Mouse (Mus musculus) olfactory bulb, adult 2 months (tissue): Measurements from ENCODE around the gene Trafd1. TPM values are rescaled to one million over a fixed set of nuclear protein-coding genes. Genes with fewer than 3 reads are reported as not detected.

Experiments
- H3K27ac ChIP-seq: fragments of 200-500 bp; 2 replicates; pipeline ENCODE4 v1.5.1; 2012; ENCODE audit warnings: low read depth, low read length; ENCODE audit not compliant: insufficient read depth
- H3K4me1 ChIP-seq: fragments of 200-500 bp; 2 replicates; pipeline ENCODE4 v1.6.1; 2012; ENCODE audit warnings: low read length; ENCODE audit not compliant: control insufficient read depth, insufficient read depth
- H3K4me3 ChIP-seq: fragments of 200-500 bp; 2 replicates; pipeline ENCODE4 v1.5.1; 2012; ENCODE audit warnings: mild to moderate bottlenecking, low read depth, low read length, moderate library complexity; ENCODE audit not compliant: insufficient read depth
- CTCF ChIP-seq: fragments of 200-500 bp; IDR thresholded peaks from 2 replicates; pipeline ENCODE4 v1.5.1; 2012; ENCODE audit warnings: low read depth, mild to moderate bottlenecking, low read length, moderate library complexity; ENCODE audit not compliant: insufficient read depth
- POLR2A ChIP-seq: fragments of 200-500 bp; IDR thresholded peaks from 2 replicates; pipeline ENCODE4 v1.6.1; 2012; ENCODE audit warnings: mild to moderate bottlenecking, low read depth, low read length, moderate library complexity; ENCODE audit not compliant: insufficient read depth
- WGBS: fragments of 180-500 bp; shearing (Covaris S2); methylation state at CpG from one replicate; pipeline ENCODE4 v1.1.7; 2018; 5-methylcytosine and 5-hydroxymethylcytosine counted together
- polyA plus RNA-seq: library from polyadenylated mRNA; stranded (reverse); fragments of >200 nt; gene quantifications from 2 replicates; pipeline ENCODE4 v1.2.4, GENCODE M21; 2012; ENCODE audit warnings: low replicate concordance; ENCODE audit not compliant: missing spikeins, insufficient read depth, insufficient read length

Gene Trafd1
- polyA plus RNA-seq: not detected in 2 replicates

DNA sequence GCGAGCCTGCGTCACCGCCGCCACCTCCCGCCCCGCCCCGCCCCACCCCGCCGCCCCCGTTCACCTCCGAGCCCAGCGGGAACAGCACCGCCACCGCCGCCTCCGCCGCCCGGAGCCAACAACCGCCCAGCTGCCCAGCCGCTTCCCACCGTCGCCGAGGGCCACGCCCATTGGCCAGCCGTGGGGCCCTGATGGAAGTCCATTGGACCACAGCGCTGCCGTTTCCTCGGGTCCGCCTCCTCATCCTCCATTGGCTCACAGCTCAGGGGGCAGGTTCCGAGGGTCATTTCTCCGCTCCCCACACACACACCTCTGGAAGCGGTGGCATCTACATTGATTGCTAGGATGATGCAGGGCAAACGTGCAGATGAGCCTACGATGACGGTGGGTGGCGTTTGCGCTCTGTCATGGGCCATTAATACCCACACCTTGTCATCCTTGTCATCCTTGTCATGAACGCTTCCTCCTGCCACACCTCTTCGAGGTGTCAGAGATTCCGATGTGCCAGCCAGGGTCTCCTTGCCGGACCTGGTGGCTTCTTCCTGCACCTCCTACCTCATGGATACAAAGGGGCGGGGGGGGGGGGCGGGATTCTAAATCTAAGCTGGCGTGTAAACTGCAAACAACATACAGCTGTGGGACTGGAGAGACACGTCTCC lies at the start of gene Trafd1:
TSS of gene Trafd1 (minus strand) at position 172 of the 659 bp plus-strand sequence.
- Histone ChIP-seq H3K4me3 (peak within 1 kb of the TSS; percentile 77), H3K27ac (peak within 1 kb of the TSS; percentile 94), H3K4me1 (peaks cover 18% of the 10 kb centered on the region)
- TF ChIP-seq CTCF: no peak
- peak; percentile 46; the same call in 1 of the 2 replicates for TF ChIP-seq POLR2A
- under 1% methylated on average over 34 of the region's 45 CpGs for WGBS

DNA sequence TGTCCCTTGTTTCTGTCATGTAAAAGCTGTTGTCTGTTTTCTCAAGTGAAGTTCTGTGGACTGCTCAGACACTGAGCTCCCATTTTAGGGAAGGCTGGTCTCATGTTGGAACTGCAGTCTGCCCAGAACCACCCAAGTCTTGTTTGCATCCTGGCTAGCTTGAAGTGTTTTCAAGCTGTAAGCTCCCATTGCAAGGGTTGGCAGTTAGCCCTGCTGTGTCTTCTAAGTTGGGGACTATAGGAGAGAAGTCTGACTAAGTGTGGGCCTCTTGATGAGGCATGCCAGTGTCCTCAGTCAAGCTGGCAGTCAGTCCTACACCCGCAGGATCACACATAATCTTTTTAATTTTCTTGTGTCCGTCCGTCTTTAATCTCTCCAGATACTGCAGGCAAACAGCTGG lies 43.5 kb upstream of the Trafd1 start:
- no peak overlapping the region for H3K4me3 ChIP-seq
- TF ChIP-seq CTCF: no peak
- TF ChIP-seq POLR2A: no peak
- no peak overlapping the region for H3K27ac ChIP-seq
- no peaks in the 10 kb centered on the region for H3K4me1 ChIP-seq
- WGBS: 95% methylated on average over 3 of the region's 3 CpGs

DNA sequence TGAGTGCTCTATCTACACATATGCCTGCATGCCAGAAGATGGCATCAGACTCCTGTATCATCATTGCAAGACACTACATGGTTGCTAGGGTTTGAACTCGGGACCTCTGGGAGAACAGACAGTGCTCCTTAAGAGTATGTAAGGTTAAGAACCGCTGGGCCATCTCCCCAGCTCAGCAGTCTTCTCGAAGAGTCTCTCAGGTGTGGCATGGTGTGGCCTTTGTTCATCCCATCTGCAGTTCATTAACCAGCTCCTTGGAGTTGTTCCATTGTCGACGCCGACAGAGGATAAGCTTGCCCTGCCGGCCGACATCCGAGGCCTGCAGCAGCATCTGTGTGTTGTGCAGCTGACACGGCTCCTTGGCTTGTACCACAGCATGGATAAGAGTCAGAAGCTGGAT lies 37.9 kb upstream of the Trafd1 start:
- 86% methylated on average over 10 of the region's 10 CpGs for WGBS
- Histone ChIP-seq H3K27ac (no peak overlapping the region), H3K4me3 (no peak overlapping the region), H3K4me1 (no peaks in the 10 kb centered on the region; the same call in none of the 2 replicates)
- TF ChIP-seq CTCF: no peak

DNA sequence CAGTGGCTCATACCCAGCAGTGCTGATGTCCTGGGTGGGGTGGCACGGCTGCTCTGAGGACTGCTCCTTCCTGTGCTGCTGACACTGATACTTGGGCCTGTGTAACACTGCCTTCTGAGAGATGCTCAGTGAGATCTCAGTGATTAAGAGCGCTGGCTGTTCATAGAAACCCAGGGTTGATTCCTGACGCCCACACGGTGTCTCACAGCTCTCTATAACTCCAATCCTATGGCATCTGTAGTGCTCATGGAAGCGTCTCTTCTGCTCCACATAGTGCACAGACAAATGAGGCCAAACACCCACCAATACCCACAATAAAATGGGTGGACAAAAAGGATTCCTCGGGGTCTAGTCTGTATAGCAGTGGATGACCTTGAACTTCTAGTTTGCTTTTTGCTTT lies 37.4 kb upstream of the Trafd1 start:
- 77% methylated on average over 6 of the region's 6 CpGs for WGBS
- Histone ChIP-seq H3K4me3 (no peak overlapping the region), H3K4me1 (no peaks in the 10 kb centered on the region; the same call in none of the 2 replicates), H3K27ac (no peak overlapping the region)
- TF ChIP-seq CTCF: no peak
- no peak for TF ChIP-seq POLR2A

DNA sequence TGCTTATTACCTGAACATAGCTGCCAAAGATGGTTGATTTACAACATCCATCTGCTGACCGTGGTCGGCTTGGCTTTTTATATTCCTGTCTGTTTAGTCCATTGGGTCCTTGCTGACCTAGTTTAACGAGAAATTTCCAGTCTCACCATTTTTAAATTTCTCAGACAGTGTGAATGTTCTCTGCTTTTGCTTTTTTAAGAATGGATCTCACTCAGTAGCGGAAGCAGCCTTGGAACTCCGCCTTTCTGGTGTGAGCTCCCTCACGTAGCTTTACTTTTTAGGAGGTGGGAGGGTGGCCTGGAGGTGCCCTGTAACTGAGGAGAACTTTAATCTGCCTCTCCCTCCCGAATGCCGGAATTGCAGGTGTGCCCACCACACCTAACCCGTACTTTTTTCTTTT lies 35.3 kb upstream of the Trafd1 start:
- WGBS: 85% methylated on average over 9 of the region's 9 CpGs
- no peaks in the 10 kb centered on the region; the same call in none of the 2 replicates for H3K4me1 ChIP-seq
- TF ChIP-seq CTCF (no peak), POLR2A (no peak)
- no peak overlapping the region for H3K4me3 ChIP-seq
- no peak overlapping the region for H3K27ac ChIP-seq

DNA sequence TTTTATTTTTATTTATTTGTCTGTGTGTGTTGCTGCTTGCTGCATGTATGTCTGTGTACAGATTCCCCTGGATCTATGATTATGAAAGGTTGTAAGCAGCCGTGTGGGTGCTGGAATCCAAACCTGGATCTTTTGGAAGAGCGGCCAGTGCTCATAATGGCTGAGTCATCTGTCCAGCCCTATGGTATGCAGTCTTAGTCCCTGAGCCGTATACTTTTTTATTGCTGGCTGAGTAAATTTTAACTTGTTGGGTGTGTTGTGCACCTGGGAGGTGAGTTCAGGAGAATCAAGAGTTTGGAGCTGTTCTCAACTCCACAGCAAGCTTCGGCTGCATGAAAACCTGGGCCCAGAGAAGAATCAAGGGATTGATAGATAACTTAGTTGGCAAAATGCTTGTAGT lies 25.5 kb upstream of the Trafd1 start:
- Histone ChIP-seq H3K4me3 (no peak overlapping the region), H3K4me1 (0 out of 2 replicates have a peak, but pooled peaks cover 2% of the 10 kb centered on the region), H3K27ac (no peak overlapping the region)
- 88% methylated on average over 4 of the region's 4 CpGs for WGBS
- TF ChIP-seq POLR2A: no peak

DNA sequence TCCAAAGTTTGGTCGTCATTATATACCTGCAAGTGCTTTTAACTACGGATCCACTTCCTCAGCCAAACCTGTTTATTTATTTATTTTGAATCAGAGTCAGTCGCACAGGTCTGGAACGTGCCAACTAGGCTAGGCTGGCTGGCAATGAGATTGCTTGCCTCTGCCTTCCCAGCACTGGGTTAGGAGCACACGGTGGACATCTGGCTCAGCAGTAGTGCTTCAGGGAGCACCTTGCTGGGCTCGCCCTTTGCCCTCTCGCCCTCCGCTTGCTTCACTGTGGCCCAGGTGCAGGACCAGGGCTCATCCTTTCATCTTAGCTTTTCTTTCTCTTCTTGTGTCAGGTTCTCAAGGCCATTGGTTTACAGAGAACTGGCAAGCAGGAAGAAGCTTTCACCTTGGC lies 22.4 kb upstream of the Trafd1 start:
- WGBS: 80% methylated on average over 8 of the region's 8 CpGs
- no peak overlapping the region for H3K27ac ChIP-seq
- H3K4me1 ChIP-seq: peaks cover 6% of the 10 kb centered on the region
- TF ChIP-seq CTCF (no peak), POLR2A (no peak)
- H3K4me3 ChIP-seq: no peak overlapping the region

DNA sequence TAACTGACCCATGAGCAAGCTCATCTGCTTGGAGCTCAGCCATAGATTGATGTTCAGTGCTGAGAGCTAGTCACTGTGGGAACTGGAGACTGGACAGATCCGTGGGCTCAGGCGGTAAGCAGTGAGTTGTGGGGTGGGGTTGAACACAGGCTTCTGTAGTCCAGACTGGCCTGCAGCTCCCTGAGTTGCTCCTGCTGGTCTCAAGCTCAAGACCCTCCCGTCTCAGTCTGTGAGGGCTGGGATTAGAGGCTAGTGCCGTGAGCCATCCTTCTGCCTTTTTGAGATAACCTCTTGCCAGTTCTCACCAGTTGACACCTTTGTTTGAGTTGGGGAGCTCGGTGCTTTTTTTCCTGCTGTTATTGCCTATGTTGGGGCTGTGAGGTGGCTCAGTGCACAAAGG lies 15.4 kb upstream of the Trafd1 start:
- Histone ChIP-seq H3K27ac (no peak overlapping the region), H3K4me3 (no peak overlapping the region), H3K4me1 (peaks cover 14% of the 10 kb centered on the region)
- TF ChIP-seq CTCF (no peak), POLR2A (no peak)
- 79% methylated on average over 5 of the region's 5 CpGs for whole genome bisulfite sequencing

DNA sequence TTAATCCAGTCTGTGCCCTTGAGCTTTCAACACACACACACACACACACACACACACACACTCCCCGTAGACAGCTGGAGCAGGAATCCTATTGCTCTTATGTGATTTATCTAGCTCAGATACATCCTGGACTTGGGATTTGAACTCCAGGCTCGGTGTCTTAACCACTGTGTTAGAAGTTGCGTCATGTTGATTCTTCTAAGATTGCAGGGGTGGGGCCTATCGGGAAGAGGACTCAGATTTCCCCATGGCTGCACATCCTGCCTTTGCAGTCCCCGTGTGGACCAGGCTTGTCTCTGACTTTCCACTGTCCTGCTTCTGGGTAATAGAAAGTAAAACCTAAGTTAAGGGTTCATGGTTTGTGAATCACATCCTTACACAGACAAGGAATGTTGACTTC lies 14.6 kb upstream of the Trafd1 start:
- Histone ChIP-seq H3K4me3 (no peak overlapping the region), H3K4me1 (peaks cover 14% of the 10 kb centered on the region), H3K27ac (no peak overlapping the region)
- no peak for TF ChIP-seq POLR2A
- TF ChIP-seq CTCF: no peak
- 62% methylated on average over 5 of the region's 5 CpGs for WGBS

DNA sequence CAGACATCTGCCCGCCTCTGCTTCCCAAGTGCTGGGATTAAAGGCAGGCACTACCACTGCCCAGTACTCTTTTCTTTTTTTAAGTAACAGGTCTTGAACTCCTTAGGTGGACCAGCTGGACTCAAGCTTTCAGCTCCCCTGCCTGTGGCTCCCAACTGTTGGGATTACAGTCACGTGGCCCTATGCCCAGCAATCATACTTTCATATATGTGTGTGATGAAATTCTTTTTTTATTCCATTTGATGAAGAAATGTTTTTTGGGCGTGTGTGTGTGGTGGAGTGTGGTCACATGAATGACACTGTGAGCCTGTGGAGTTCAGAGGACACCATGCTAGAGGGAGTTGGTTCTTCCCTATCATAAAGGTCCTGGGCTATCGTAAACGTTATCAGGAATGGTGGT lies 14.1 kb upstream of the Trafd1 start:
- Histone ChIP-seq H3K4me3 (no peak overlapping the region), H3K27ac (no peak overlapping the region), H3K4me1 (peaks cover 14% of the 10 kb centered on the region)
- 83% methylated on average over 5 of the region's 5 CpGs for WGBS
- TF ChIP-seq CTCF: no peak
- TF ChIP-seq POLR2A: no peak
